Mouse (Mus musculus) brain, embryonic 14.5 days (tissue): Measurements from ENCODE around the gene Atp1a1.

Experiments used
- CTCF ChIP-seq: fragments of 200-500 bp; IDR thresholded peaks from 2 replicates; pipeline ENCODE4 v1.5.1; 2012; ENCODE audit warnings: inconsistent platforms, mild to moderate bottlenecking, moderate library complexity, borderline replicate concordance; ENCODE audit not compliant: insufficient read depth, insufficient read length; ENCODE audit errors: extremely low read depth
- POLR2A ChIP-seq: fragments of 200-500 bp; IDR thresholded peaks from 2 replicates; pipeline ENCODE4 v1.6.1; 2012; ENCODE audit warnings: mild to moderate bottlenecking, inconsistent platforms, borderline replicate concordance; ENCODE audit not compliant: poor library complexity, insufficient read depth, insufficient read length, severe bottlenecking; ENCODE audit errors: extremely low read depth

GRCm38 (mm10) chr3:101570246-101570645 is 34.2 kb downstream of the Atp1a1 start:
- no peak for TF ChIP-seq POLR2A
- no peak for TF ChIP-seq CTCF
